Mouse (Mus musculus): Measurements from ENCODE around the gene Rpl34.

The Rpl34 gene

GRCm38 (mm10) chr3:130712891-130713290, 17.3 kb downstream of the Rpl34 start:
- no peak for DNase-seq (ENCODE audit: low read depth, low spot score)

GRCm38 (mm10) chr3:130710103-130710502, 20.1 kb downstream of the Rpl34 start:
- DNase-seq (ENCODE audit: low read depth, low spot score), result no peak

DNA sequence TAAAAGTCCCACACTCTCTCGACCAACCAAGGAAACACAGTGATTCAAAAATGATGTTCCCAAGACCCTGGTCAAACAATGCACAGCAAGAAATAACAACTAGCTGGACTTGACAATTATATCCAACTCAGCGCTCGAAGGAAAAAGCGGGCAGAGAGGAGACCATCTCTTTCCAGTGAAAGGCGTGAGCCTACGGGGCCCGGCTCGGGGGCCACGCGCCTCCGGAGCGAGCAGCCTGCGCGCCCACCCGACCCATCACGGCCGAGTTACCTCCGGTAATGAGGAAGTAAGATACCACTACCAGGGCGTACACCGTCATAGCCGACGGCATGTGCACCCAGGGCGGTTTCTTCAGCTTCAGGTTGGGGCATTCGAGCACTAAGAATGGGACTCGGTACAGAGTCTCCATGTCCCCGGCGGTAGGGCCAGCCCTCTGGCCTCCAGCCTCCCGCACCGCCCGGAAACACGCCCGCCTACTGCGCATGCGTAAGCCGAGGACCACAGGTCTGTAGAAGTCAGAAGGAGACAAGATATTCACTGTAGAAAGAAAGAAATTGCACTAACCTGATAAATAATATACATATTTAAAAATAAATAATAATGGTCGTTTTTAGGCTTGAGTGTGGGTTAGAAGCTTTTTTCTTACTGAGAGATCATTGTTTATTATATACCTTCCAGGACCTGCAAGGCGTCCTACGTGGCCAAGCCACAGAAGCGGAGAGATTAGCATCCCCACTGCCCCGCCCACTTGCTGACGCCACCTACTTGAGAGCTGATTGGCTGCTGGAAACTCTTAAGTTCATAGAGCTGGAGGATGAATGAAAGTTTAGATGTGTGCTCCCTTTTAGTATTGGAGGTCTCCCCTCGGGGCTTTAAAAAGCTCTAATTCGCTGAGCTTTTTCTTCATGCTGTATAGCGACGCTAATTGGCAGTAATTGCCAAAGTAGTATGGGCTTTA, 21.0 kb downstream of the Rpl34 start, which contains the start of gene Ostc:
Gene Ostc (minus strand): TSS at position 478 of the 958 bp plus-strand sequence.
- peak; percentile 98 for DNase-seq (ENCODE audit: low read depth, low spot score)

DNA sequence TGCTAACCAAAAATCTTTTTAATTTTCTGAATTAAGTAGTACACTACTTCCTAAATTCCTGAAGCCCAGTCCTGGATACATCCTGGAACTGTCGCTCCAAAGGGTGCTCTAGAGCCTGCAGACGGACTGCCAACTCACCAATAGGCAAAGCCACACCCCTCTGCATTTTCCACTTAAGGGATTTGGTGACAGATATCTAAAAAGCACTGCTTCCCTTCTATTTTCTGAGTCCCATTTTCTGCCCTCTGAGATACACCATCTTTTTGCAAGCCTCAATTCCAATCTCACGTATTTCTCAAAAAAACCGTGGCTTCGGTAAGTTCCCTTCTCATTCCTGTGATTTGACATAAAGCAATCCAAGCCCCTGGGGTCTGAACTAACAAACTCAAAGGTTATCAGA, 21.7 kb downstream of the Rpl34 start:
- DNase-seq (ENCODE audit: low read depth, low spot score), result peak; percentile 37

DNA sequence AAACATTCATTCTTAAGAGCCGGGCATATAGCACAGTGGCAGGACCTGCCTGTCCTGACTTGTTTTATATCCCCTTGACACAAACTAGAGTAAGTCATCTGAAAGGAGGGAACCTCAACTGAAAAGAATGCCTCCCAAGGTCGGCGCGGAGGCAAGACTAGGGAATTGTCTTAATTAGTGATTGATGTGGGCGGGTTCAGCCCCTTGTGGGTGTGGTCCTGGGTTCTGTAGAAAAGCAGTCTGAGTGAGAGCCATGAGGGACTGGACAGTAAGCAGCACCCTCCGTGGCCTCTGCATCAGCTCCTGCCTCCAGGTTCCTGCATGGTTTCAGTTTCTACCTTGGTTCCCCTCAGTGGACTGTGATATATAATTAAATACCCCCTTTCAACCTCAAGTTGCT, 27.9 kb downstream of the Rpl34 start:
- no peak for DNase-seq (ENCODE audit: low read depth, low spot score)

DNA sequence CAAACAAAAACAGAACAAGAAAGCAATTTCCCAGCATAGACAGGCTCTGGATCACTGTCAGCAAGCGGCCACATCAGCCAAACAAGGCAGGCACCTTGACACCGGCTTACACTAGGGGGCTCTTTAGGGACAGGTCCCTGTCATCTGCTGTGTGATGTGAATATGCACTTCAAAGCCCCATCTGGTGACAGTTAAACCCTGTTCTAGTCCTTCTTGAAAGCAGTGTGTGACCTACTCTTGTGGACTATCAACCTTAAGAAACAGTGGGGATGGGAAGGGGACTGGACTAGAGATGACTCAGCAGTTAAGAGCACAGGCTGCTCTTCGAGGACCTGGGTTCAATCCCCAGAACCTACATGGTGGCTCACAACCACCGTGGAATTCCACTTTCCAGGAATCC, 32.6 kb downstream of the Rpl34 start:
- no peak for DNase-seq (ENCODE audit: low read depth, low spot score)

DNA sequence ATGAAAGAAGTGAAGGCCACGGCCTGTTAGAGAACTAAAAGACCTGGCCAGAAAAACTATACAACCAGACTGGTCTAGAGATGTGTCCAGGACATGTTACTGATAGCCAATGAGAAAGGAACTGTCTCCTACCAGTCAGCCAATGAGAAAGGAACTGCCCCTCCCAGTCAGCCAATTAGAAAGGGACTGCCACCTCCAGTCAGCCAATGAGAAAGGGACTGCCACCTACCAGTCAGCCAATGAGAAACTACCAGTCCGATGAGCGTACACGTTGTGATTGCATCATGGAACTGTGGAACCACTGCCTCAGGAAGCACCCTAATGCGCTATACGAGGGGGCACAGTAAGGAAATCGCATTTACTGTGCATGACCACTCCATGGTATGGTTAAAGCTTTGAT, 35.5 kb downstream of the Rpl34 start:
- no peak for DNase-seq (ENCODE audit: low read depth, low spot score)

GRCm38 (mm10) chr3:130694041-130694593, 36.1 kb downstream of the Rpl34 start:
- DNase-seq (ENCODE audit: low read depth, low spot score), result peak; percentile 49

DNA sequence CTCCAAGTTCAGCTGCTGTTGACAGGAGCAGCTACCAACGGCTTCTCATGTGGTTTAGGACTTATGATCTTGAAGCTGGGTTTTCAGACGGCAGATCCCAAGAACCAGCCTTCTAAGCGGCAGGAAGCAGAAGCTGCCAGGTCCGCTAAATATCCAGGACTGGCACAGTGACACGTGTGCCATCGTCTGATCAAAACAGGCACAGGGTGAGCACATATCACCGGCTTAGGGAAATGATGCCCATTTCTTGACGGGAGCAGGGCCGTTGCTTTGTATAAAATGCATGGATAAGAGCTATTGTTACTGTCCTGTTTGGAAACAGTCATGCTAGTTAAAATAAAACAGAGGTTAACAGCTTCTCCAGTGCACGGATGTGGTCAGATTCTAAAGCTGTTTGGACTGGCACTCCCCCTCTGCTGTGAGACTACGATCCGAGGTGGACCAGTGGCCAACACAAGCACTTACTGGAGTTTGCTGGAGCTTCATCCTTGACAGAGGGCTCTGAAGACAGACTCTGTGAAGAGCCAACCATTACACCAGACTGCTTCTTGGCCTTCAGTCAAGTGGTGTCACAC, 38.5 kb downstream of the Rpl34 start:
- DNase-seq (ENCODE audit: low read depth, low spot score), result peak; percentile 39

DNA sequence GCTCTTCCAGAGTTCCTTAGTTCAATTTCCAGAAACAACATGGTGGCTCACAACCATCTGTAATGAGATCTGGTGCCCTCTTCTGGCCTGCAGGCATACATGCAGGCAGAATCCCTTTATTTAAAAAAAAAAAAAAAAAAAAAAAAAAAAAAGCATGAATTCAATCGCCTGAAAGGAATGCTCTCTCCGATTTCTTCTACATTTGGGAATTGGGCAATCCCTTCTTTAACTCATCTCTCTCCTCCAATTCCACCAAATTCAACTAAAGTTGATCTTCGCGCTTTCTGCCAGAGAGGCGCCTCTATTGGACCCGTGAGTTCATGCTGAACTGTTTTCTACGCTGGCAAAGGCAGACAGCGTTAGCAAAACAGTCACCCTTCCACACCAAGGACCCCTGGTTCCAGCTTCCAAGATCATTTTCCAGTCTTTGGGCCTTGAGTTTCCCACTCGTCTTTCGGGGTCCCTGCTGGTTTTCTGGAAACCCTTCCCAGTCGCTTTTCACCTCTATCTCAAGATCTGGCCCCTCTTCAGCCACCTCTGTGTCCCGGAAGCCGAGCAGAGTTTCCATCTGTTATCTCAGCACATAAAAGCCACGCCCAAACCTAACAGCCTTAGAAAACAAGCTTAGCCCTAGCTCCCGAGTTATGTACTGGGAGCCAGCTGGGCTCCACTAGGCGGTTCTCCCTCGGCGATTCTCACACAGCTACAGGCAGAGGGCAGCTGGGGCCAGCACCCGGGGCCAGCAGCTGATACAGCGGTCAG, 39.2 kb downstream of the Rpl34 start:
- peak; percentile 83 for DNase-seq (ENCODE audit: low read depth, low spot score)

DNA sequence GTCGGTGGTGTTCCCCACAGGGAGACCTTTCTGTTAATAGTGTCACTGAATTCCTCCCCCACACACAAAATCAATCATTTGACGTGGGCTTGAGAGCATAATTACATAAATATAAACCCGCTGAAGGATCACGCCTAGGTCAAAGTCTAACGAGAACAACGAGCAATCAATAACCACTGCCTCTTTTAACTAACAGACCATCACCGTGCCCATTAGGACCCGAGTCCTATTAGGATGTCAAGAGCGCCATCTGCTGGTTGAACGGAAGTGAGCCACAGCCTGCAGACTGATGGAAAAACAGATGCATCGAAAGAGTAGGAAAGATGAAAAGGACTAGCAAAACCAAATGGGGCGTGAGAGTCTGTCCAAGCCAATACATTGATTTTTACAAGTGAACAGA, 40.6 kb downstream of the Rpl34 start:
- peak; percentile 83 for DNase-seq (ENCODE audit: low read depth, low spot score)

DNA sequence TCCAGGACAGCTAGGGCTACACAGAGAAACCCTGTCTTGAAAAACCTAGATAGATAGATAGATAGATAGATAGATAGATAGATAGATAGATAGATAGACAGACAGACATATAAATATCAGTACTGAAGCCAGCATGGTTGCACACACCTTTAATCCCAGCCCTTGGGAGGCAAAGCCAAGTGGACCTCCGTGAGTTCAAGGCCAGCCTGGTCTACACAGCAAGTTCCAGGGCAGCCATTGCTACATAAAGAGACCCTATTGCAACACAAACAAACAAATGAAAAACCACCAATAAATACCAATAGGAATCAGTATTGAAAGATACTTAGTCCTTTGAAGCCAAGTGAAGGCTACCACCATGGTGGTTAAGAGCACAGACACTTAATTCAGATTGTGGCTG, 43.1 kb downstream of the Rpl34 start:
- DNase-seq (ENCODE audit: low read depth, low spot score), result no peak

GRCm38 (mm10) chr3:130685014-130685366, 45.2 kb downstream of the Rpl34 start:
- no peak for DNase-seq (ENCODE audit: low read depth, low spot score)

DNA sequence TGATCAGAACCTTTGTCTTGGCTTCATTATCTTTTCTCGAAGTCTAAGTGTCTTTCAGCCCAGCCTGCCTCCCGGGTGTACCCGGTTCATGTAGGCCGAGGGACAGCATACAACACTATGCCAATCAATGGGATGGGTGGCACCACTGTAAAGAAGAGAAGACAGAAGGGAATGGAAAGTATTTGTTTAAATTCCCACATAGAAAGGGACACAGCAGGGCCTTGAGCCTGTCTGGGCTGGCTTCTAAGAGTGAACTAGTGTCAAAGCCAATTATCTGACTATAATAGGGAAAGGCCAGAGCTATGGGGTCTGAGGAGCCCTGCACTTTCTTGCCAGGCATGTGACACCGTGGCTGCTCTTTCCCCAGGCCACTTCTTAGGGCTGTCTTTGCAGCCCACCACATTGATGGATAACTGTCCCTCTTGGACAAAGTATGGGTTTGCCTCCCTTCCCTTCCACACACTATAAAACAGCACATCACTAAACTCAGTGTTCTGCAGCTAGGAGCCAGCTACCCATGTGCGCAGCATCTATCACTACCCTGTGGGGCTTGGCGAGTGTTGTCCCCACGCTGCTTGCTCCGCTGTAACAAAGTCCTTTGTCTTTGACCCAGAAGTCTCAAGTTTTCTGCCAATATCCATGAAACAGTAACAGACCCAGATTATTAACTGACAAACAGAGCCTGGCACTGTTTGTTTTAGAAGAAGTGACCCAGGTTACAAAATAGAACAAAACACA, 45.8 kb downstream of the Rpl34 start:
- DNase-seq (ENCODE audit: low read depth, low spot score), result no peak

- DNase-seq (ENCODE audit: low read depth, low spot score), result no peak
Measured at GRCm38 (mm10) chr3:130683836-130684235, 46.4 kb downstream of the Rpl34 start.

- DNase-seq (ENCODE audit: low read depth, low spot score), result no peak
Measured at GRCm38 (mm10) chr3:130682183-130682582, 48.0 kb downstream of the Rpl34 start.

DNA sequence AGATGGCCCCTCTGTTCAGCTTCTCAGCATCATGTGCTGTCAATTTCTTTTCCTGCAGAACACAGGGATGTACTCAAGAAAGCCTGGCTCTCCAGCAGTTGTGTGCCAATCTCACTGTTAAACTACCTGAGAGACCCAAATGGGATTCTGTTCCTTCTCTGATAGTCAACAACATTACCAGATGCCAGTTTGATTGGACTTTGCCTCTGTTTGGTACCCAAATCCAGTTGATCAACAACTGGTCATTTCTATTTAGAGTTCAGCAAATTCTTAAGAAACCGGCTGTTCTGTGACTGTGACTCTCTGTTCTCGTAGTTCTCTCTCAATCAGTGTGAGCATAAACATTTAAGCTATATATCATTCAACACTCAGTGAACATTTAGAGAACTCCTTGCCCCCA, 49.0 kb downstream of the Rpl34 start:
- DNase-seq (ENCODE audit: low read depth, low spot score), result no peak

- no peak for DNase-seq (ENCODE audit: low read depth, low spot score)
Measured at GRCm38 (mm10) chr3:130677671-130678460, 52.3 kb downstream of the Rpl34 start.

Measured in CD4-positive, CD25-positive, alpha-beta regulatory T cell, adult 2 months (primary cell).